ENCODE assay signal across 20 mouse cellular contexts in genomic region chr3:59293437-59294199, GRCm38 (mm10). TPM values are rescaled to one million over a fixed set of nuclear protein-coding genes. Genes with fewer than 3 reads are reported as not detected.
"Had no signal": no experiment of that assay in that cellular context is flagged by ENCODE, and none has a peak within 500 bp of the region (broad histone marks: within the 10 kb centered on the region; RNA-seq: fewer than 3 reads in every experiment).

No protein-coding gene starts in this region.

- H3K36me3 ChIP-seq: liver, embryonic 13.5 days; liver, embryonic 15.5 days; lung, embryonic 15.5 days; neural tube, embryonic 12.5 days; stomach, embryonic 15.5 days had no signal

- H3K9ac ChIP-seq: liver, embryonic 13.5 days; liver, embryonic 15.5 days; liver, postnatal 0 days; lung, embryonic 15.5 days; neural tube, embryonic 12.5 days; stomach, embryonic 15.5 days had no signal

- H3K9me3 ChIP-seq: liver, embryonic 13.5 days; liver, embryonic 15.5 days; lung, embryonic 15.5 days; neural tube, embryonic 12.5 days; stomach, embryonic 15.5 days had no signal

- DNase-seq: liver, embryonic 13.5 days; liver, postnatal 0 days; lung, adult 2 months; lung, postnatal 14 days; lung, postnatal 36 days; right cerebral cortex, postnatal 14 days; thymus, adult 2 months; thymus, postnatal 25 days; thymus, postnatal 4 days had no signal

- ATAC-seq: liver, postnatal 0 days; lung, postnatal 0 days had no signal

- H3K27ac ChIP-seq: liver, embryonic 13.5 days; liver, embryonic 15.5 days; lung, embryonic 15.5 days; macrophage; neural tube, embryonic 12.5 days; stomach, embryonic 15.5 days; stomach, postnatal 0 days had no signal

- H3K27me3 ChIP-seq: liver, embryonic 13.5 days; liver, embryonic 15.5 days; lung, embryonic 15.5 days; neural tube, embryonic 12.5 days; stomach, embryonic 15.5 days had no signal

- H3K4me1 ChIP-seq: liver, embryonic 13.5 days; liver, embryonic 15.5 days; lung, embryonic 15.5 days; neural tube, embryonic 12.5 days; stomach, embryonic 15.5 days had no signal

- H3K4me2 ChIP-seq: liver, embryonic 11.5 days; liver, embryonic 13.5 days; liver, embryonic 15.5 days; lung, embryonic 15.5 days; midbrain, embryonic 11.5 days; neural tube, embryonic 12.5 days; stomach, embryonic 15.5 days had no signal

- H3K4me3 ChIP-seq: liver, embryonic 13.5 days; liver, embryonic 15.5 days; lung, embryonic 15.5 days; myocyte; neural tube, embryonic 12.5 days; stomach, embryonic 15.5 days had no signal

RNA-seq across cellular contexts. Expression of gene P2ry12, which starts 30.9 kb away (rescaled TPM):
- total RNA-seq: megakaryocyte-erythroid progenitor cell, adult 5-6 weeks had no signal
- polyA plus RNA-seq: myocyte had no signal
